Mouse (Mus musculus): Measurements from ENCODE around the gene Lif. TPM values are rescaled to one million over a fixed set of nuclear protein-coding genes. Genes with fewer than 3 reads are reported as not detected.

Lif gene
- polyA plus RNA-seq, 1 experiment from 2014 or later = 0.04 TPM

- no peaks in the 10 kb centered on the region for H3K36me3 ChIP-seq
- H3K9me3 ChIP-seq (replicated peaks) = no peaks in the 10 kb centered on the region
- H3K4me3 ChIP-seq (replicated peaks) = no peak overlapping the region
- no peak overlapping the region for H3K27ac ChIP-seq (replicated peaks)
- no peak for ATAC-seq (ENCODE audit: low FRiP score)
- H3K9ac ChIP-seq (replicated peaks) = no peak overlapping the region
- no peaks in the 10 kb centered on the region for H3K4me1 ChIP-seq
- no peaks in the 10 kb centered on the region for H3K27me3 ChIP-seq (replicated peaks)
- no peak overlapping the region for H3K4me2 ChIP-seq
- WGBS = 51% methylated on average over 5 of the region's 5 CpGs
Measured at GRCm38 (mm10) chr11:4302363-4302913, 45.1 kb downstream of the Lif start.

DNA sequence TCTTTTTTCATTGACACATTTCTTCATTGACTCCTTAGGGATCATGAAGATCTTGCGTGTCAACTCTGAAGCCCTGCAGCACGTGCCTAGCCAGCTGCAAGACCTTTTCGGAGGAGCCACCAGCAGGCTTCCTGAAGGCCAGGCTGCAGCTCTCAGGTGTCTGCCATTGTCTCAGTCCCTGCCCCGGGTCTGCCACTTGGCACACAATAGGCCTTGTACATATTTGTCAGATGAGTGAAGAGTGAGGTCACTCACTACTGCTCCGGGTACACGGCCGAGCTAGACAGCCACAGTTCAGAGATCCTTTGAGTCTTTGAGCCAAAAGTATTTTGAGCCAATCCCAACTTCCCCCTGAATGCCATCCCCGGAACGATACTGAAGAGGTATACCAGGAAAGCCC, 45.7 kb downstream of the Lif start:
- Histone ChIP-seq H3K4me2 (no peak overlapping the region), H3K9ac (replicated peaks) (no peak overlapping the region), H3K4me3 (replicated peaks) (no peak overlapping the region), H3K27me3 (replicated peaks) (no peaks in the 10 kb centered on the region), H3K4me1 (no peaks in the 10 kb centered on the region), H3K9me3 (replicated peaks) (no peaks in the 10 kb centered on the region), H3K27ac (replicated peaks) (no peak overlapping the region), H3K36me3 (no peaks in the 10 kb centered on the region)
- 71% methylated on average over 9 of the region's 9 CpGs for WGBS
- no peak for ATAC-seq (ENCODE audit: low FRiP score)

DNA sequence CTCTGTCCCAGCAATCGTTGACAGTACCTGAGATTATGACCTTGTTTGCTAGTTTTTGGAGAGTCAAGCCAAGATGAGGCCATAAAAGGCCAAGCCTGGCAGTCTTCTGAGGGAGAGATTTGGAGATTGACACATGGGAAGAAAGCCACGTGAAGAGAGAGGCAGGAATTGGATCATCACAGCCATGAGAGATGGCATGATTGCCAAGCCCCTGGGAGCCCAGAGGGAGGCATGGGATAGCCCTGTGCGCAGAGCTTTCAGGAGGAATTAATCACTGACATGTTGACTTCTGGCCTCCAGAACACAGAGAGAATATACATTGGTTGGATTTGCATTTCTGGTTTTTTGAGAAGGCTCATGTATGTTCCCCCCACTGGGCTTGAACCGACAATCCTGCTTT, 46.8 kb downstream of the Lif start:
- H3K9ac ChIP-seq (replicated peaks) = no peak overlapping the region
- no peaks in the 10 kb centered on the region for H3K4me1 ChIP-seq
- 60% methylated on average over 4 of the region's 4 CpGs for WGBS
- no peak overlapping the region for H3K27ac ChIP-seq (replicated peaks)
- H3K4me3 ChIP-seq (replicated peaks) = no peak overlapping the region
- no peaks in the 10 kb centered on the region for H3K36me3 ChIP-seq
- ATAC-seq (ENCODE audit: low FRiP score) = no peak
- H3K4me2 ChIP-seq = no peak overlapping the region
- no peaks in the 10 kb centered on the region for H3K27me3 ChIP-seq (replicated peaks)
- H3K9me3 ChIP-seq (replicated peaks) = no peaks in the 10 kb centered on the region

- no peaks in the 10 kb centered on the region for H3K4me1 ChIP-seq
Measured at GRCm38 (mm10) chr11:4305090-4305489, 47.7 kb downstream of the Lif start.

DNA sequence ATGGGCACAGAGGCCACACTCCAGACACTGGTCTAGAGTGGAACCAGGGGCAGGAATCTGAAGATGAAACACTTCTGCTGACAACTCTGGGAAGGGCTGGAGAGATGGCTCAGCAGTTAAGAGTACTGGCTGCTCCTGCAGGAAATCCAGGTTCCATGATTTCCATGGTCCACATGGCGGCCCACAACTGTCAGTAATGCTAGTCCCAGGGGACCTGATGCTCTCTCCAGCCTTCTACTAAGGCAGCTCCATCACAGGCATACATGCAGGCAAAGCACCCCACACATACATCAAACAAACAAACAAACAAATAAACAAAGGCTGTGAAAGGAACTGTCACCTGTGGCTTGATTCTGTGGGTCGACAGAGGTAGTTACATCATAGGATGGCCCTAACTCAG, 48.7 kb downstream of the Lif start:
- H3K9ac ChIP-seq (replicated peaks) = no peak overlapping the region
- H3K36me3 ChIP-seq = no peaks in the 10 kb centered on the region
- no peak overlapping the region for H3K27ac ChIP-seq (replicated peaks)
- H3K4me2 ChIP-seq = no peak overlapping the region
- H3K4me1 ChIP-seq = no peaks in the 10 kb centered on the region
- no peak for ATAC-seq (ENCODE audit: low FRiP score)
- no peak overlapping the region for H3K4me3 ChIP-seq (replicated peaks)
- H3K27me3 ChIP-seq (replicated peaks) = no peaks in the 10 kb centered on the region
- WGBS = 61% methylated on average over 2 of the region's 2 CpGs
- no peaks in the 10 kb centered on the region for H3K9me3 ChIP-seq (replicated peaks)

More at GRCm38 (mm10) chr11:4305090-4305489, 47.7 kb downstream of the Lif start:
- 91% methylated on average over 4 of the region's 4 CpGs for WGBS
- H3K9me3 ChIP-seq (replicated peaks) = no peaks in the 10 kb centered on the region
- H3K36me3 ChIP-seq = no peaks in the 10 kb centered on the region
- no peak overlapping the region for H3K27ac ChIP-seq (replicated peaks)
- no peaks in the 10 kb centered on the region for H3K27me3 ChIP-seq (replicated peaks)
- no peak overlapping the region for H3K4me3 ChIP-seq (replicated peaks)
- ATAC-seq (ENCODE audit: low FRiP score) = no peak
- H3K9ac ChIP-seq (replicated peaks) = no peak overlapping the region
- H3K4me2 ChIP-seq = no peak overlapping the region

DNA sequence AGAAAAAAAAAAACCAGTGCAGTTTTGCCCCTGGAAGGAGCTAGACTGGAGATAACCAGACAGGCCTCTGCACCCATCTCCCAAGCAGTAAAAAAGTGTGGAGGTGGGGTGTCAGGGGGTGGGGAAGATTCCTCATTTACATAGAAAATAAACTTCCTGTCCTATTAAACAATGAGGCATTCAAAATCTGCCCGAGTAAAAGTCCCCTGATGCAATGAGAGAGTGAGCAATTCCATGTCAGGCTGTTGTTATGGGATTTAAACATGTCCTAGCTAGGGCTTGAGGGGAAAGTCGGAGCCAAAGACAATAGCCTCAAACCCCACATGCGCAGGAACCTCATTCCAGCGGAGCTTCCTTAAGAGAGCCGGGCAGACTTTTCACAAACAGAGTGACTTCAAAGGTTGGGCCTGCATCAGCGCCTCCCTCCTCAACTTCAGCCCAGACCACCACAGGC, 50.7 kb downstream of the Lif start:
- peak overlapping the region; percentile 22 for H3K4me2 ChIP-seq
- 24% methylated on average over 6 of the region's 6 CpGs for WGBS
- H3K27me3 ChIP-seq (replicated peaks) = no peaks in the 10 kb centered on the region
- H3K36me3 ChIP-seq = no peaks in the 10 kb centered on the region
- H3K27ac ChIP-seq (replicated peaks) = peak overlapping the region; percentile 37; the same call in 1 of the 2 replicates
- H3K9ac ChIP-seq (replicated peaks) = no peak overlapping the region
- H3K4me3 ChIP-seq (replicated peaks) = no peak overlapping the region
- no peaks in the 10 kb centered on the region for H3K9me3 ChIP-seq (replicated peaks)
- H3K4me1 ChIP-seq = no peaks in the 10 kb centered on the region
- ATAC-seq (ENCODE audit: low FRiP score) = no peak

- Histone ChIP-seq H3K4me3 (replicated peaks) (no peak overlapping the region), H3K9me3 (replicated peaks) (no peaks in the 10 kb centered on the region), H3K4me1 (no peaks in the 10 kb centered on the region), H3K27ac (replicated peaks) (peak overlapping the region; percentile 37; the same call in 1 of the 2 replicates), H3K4me2 (peak overlapping the region; percentile 22), H3K9ac (replicated peaks) (no peak overlapping the region), H3K36me3 (no peaks in the 10 kb centered on the region), H3K27me3 (replicated peaks) (no peaks in the 10 kb centered on the region)
- 57% methylated on average over 25 of the region's 25 CpGs for WGBS
- ATAC-seq (ENCODE audit: low FRiP score) = no peak
Measured at GRCm38 (mm10) chr11:4308514-4309450, 51.4 kb downstream of the Lif start.

DNA sequence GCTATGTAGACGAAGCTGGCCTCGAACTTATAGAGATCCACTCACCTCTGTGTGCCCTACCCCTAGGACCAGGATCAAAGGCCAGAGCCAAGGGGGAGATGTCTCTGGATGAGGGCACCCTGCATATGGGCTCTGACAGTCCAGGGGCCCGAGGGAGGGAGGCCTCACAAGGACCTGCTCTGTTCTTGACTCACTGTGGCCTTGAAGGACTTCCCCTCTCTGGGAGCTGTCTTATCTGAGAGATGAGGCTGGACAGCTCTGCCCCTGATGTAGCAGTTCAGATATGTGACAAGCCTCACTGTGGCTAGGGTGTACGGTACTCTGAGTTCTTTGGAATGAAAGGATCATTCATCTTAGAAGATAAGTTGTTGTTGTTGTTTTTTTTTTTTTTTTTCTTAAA, 52.3 kb downstream of the Lif start:
- WGBS = 88% methylated on average over 4 of the region's 4 CpGs
- H3K9ac ChIP-seq (replicated peaks) = no peak overlapping the region
- no peaks in the 10 kb centered on the region for H3K27me3 ChIP-seq (replicated peaks)
- no peak overlapping the region for H3K4me3 ChIP-seq (replicated peaks)
- H3K9me3 ChIP-seq (replicated peaks) = no peaks in the 10 kb centered on the region
- no peak overlapping the region for H3K27ac ChIP-seq (replicated peaks)
- H3K36me3 ChIP-seq = no peaks in the 10 kb centered on the region
- no peak for ATAC-seq (ENCODE audit: low FRiP score)
- H3K4me1 ChIP-seq = no peaks in the 10 kb centered on the region
- H3K4me2 ChIP-seq = no peak overlapping the region

- Histone ChIP-seq H3K27me3 (replicated peaks) (no peaks in the 10 kb centered on the region), H3K9me3 (replicated peaks) (no peaks in the 10 kb centered on the region), H3K36me3 (no peaks in the 10 kb centered on the region), H3K4me3 (replicated peaks) (no peak overlapping the region), H3K4me1 (no peaks in the 10 kb centered on the region), H3K27ac (replicated peaks) (no peak overlapping the region), H3K9ac (replicated peaks) (no peak overlapping the region), H3K4me2 (no peak overlapping the region)
- ATAC-seq (ENCODE audit: low FRiP score) = no peak
- WGBS = 90% methylated on average over 4 of the region's 4 CpGs
Measured at GRCm38 (mm10) chr11:4310324-4310723, 53.0 kb downstream of the Lif start.

GRCm38 (mm10) chr11:4312180-4312579, 54.8 kb downstream of the Lif start:
- H3K27ac ChIP-seq (replicated peaks) = no peak overlapping the region
- no peaks in the 10 kb centered on the region for H3K36me3 ChIP-seq
- no peaks in the 10 kb centered on the region for H3K27me3 ChIP-seq (replicated peaks)
- ATAC-seq (ENCODE audit: low FRiP score) = no peak
- H3K9ac ChIP-seq (replicated peaks) = no peak overlapping the region
- H3K4me2 ChIP-seq = no peak overlapping the region
- H3K4me1 ChIP-seq = no peaks in the 10 kb centered on the region
- H3K4me3 ChIP-seq (replicated peaks) = no peak overlapping the region
- 78% methylated on average over 4 of the region's 4 CpGs for WGBS
- H3K9me3 ChIP-seq (replicated peaks) = no peaks in the 10 kb centered on the region

- WGBS = 76% methylated on average over 5 of the region's 5 CpGs
- Histone ChIP-seq H3K27me3 (replicated peaks) (no peaks in the 10 kb centered on the region), H3K4me1 (no peaks in the 10 kb centered on the region), H3K9ac (replicated peaks) (no peak overlapping the region), H3K4me3 (replicated peaks) (no peak overlapping the region), H3K9me3 (replicated peaks) (no peaks in the 10 kb centered on the region), H3K27ac (replicated peaks) (no peak overlapping the region), H3K4me2 (no peak overlapping the region), H3K36me3 (no peaks in the 10 kb centered on the region)
- no peak for ATAC-seq (ENCODE audit: low FRiP score)
Measured at GRCm38 (mm10) chr11:4317287-4317686, 59.9 kb downstream of the Lif start.

DNA sequence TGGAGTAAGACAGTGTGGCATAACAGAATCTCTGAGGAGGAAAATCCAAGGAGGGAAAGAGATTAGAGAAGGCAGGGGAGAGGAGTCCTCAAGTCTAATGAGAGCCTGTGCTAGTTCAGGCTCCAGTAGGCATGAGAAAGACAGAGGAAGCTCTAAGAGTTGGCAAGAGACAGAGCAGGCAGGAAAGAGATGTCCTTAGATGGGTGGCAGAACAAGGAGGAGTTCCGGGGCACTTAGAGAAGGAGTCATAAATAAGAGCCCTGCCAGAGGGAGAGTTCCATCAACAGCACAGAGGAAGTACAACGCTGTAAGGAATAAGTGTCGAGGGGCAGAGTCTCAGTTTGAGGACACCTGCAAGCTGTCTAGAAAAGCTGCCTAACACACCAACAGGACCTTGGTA, 60.7 kb downstream of the Lif start:
- Histone ChIP-seq H3K4me2 (no peak overlapping the region), H3K27ac (replicated peaks) (no peak overlapping the region), H3K27me3 (replicated peaks) (no peaks in the 10 kb centered on the region), H3K36me3 (no peaks in the 10 kb centered on the region), H3K9me3 (replicated peaks) (no peaks in the 10 kb centered on the region), H3K4me3 (replicated peaks) (no peak overlapping the region), H3K4me1 (no peaks in the 10 kb centered on the region), H3K9ac (replicated peaks) (no peak overlapping the region)
- ATAC-seq (ENCODE audit: low FRiP score) = no peak
- WGBS = 59% methylated on average over 3 of the region's 3 CpGs
